Mouse (Mus musculus) testis, adult 2 months (tissue): ENCODE data around the gene Hcfc2.

Experiments used
- CTCF ChIP-seq: fragments of 200-500 bp; IDR thresholded peaks from 2 replicates; pipeline ENCODE4 v1.5.1; 2012; ENCODE audit warnings: low read depth, mild to moderate bottlenecking, inconsistent platforms, low read length, moderate library complexity; ENCODE audit not compliant: control insufficient read depth, insufficient read depth, insufficient replicate concordance
- POLR2A ChIP-seq: fragments of 200-500 bp; IDR thresholded peaks from 2 replicates; pipeline ENCODE4 v1.6.1; 2012; ENCODE audit warnings: low read depth, mild to moderate bottlenecking, inconsistent platforms, low read length, moderate library complexity; ENCODE audit not compliant: control insufficient read depth

DNA sequence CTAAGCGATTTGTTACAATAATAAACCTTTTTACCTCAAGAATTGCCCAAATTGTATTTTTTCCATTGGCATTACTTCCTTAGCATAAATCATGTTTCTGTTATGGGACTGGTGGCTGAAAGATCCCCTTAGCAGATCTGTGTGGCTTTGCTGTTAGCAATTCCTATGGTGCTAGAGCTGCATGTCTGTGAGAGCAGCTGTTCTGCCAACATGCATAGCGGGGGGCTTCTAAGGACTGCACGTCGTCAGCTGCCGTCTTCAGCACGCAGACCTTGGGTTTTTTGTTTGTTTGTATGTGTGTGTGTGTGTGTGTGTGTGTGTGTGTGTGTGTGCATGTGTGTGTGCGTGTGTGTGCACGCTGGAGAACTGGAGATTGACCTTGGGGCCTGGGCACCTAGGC is 45.4 kb downstream of the Hcfc2 start:
- TF ChIP-seq CTCF (no peak), POLR2A (no peak)
